Mouse (Mus musculus) MEL (cell line): ENCODE measurements around the gene Pstpip1. TPM values are rescaled to one million over a fixed set of nuclear protein-coding genes. Genes with fewer than 3 reads are reported as not detected.

Experiments
- DNase-seq: peaks from one replicate; pipeline ENCODE4 v3.0.0; 2011; ENCODE audit warnings: low read depth, low spot score
- H3K27ac ChIP-seq: 2 replicates; pipeline ENCODE4 v1.5.1; 2012; ENCODE audit warnings: low read depth, mild to moderate bottlenecking, control low read depth, low read length, moderate library complexity; ENCODE audit not compliant: control insufficient read depth
- H3K27me3 ChIP-seq, 2 experiments: fragments of 150-350 bp in 1 of 2; sonication (generic) in 1 of 2; 2 replicates each; pipeline ENCODE4 v1.6.1; 2012; ENCODE audit warnings: low read length in 2 of 2, mild to moderate bottlenecking in 2 of 2, improper control_type of control experiment in 1 of 2, moderate library complexity in 1 of 2; ENCODE audit not compliant: insufficient read depth in 2 of 2, control insufficient read depth in 1 of 2
- H3K36me3 ChIP-seq, 2 experiments: 2 replicates each; pipeline ENCODE4 v1.6.1; 2012 to 2014; ENCODE audit warnings: low read length in 2 of 2, improper control_type of control experiment in 1 of 2, inconsistent platforms in 1 of 2, mild to moderate bottlenecking in 1 of 2; ENCODE audit not compliant: insufficient read depth in 2 of 2, control insufficient read depth in 1 of 2
- H3K4me1 ChIP-seq, 2 experiments: fragments of 150-350 bp in 1 of 2; sonication (generic) in 1 of 2; 2 replicates each; pipeline ENCODE4 v1.6.1; 2012; ENCODE audit warnings: low read length in 2 of 2, improper control_type of control experiment in 1 of 2, mild to moderate bottlenecking in 1 of 2; ENCODE audit not compliant: insufficient read depth in 2 of 2, control insufficient read depth in 1 of 2
- H3K4me3 ChIP-seq, 2 experiments: fragments of 150-350 bp in 1 of 2; sonication (generic) in 1 of 2; 2 replicates each; pipeline ENCODE4 v1.5.1; 2012; ENCODE audit warnings: low read depth in 2 of 2, low read length in 2 of 2, mild to moderate bottlenecking in 2 of 2, moderate library complexity in 2 of 2, control low read depth in 1 of 2, improper control_type of control experiment in 1 of 2; ENCODE audit not compliant: control insufficient read depth in 1 of 2, insufficient read depth in 1 of 2
- H3K79me2 ChIP-seq: 2 replicates; pipeline ENCODE4 v1.6.1; 2012; ENCODE audit warnings: mild to moderate bottlenecking, low read length, moderate library complexity; ENCODE audit not compliant: control insufficient read depth, poor library complexity, insufficient read depth
- H3K9ac ChIP-seq: 2 replicates; pipeline ENCODE4 v1.6.1; 2012; ENCODE audit warnings: low read depth, mild to moderate bottlenecking, control low read depth, low read length, moderate library complexity; ENCODE audit not compliant: control insufficient read depth, poor library complexity, severe bottlenecking
- H3K9me3 ChIP-seq: fragments of 150-350 bp; sonication (generic); replicated peaks from 2 replicates; pipeline ENCODE4 v1.6.1; 2012; ENCODE audit warnings: mild to moderate bottlenecking, low read length, improper control_type of control experiment, moderate library complexity; ENCODE audit not compliant: insufficient read depth
- CTCF ChIP-seq, 3 experiments: IDR thresholded peaks in 2 of 3; conservative IDR thresholded peaks in 1 of 3; 2 replicates each; pipeline ENCODE4 v1.5.1; 2011 to 2012; ENCODE audit warnings: low read length in 3 of 3, low read depth in 2 of 3, mild to moderate bottlenecking in 2 of 3, improper control_type of control experiment in 1 of 3, inconsistent platforms in 1 of 3, mixed read lengths in 1 of 3, moderate library complexity in 1 of 3; ENCODE audit not compliant: control insufficient read depth in 1 of 3, insufficient read depth in 1 of 3, poor library complexity in 1 of 3, severe bottlenecking in 1 of 3
- EP300 ChIP-seq, 2 experiments: IDR thresholded peaks; 2 replicates each; pipeline ENCODE4 v1.6.1; 2011; ENCODE audit warnings: improper control_type of control experiment in 2 of 2, low read length in 2 of 2, low read depth in 1 of 2, mild to moderate bottlenecking in 1 of 2
- GABPA ChIP-seq: IDR thresholded peaks from 2 replicates; pipeline ENCODE4 v1.6.1; 2012; ENCODE audit warnings: low read depth, mild to moderate bottlenecking, inconsistent platforms, low read length, improper control_type of control experiment, moderate library complexity
- GATA1 ChIP-seq: IDR thresholded peaks from 2 replicates; pipeline ENCODE4 v1.6.1; 2011; ENCODE audit warnings: low read depth, low read length, improper control_type of control experiment
- HCFC1 ChIP-seq: IDR thresholded peaks from 2 replicates; pipeline ENCODE4 v1.6.1; 2012; ENCODE audit warnings: low read depth, mild to moderate bottlenecking, inconsistent platforms, low read length, improper control_type of control experiment, moderate library complexity
- MAX ChIP-seq: IDR thresholded peaks from 2 replicates; pipeline ENCODE4 v1.6.1; 2011; ENCODE audit warnings: low read length, improper control_type of control experiment
- MEF2A ChIP-seq: IDR thresholded peaks from 2 replicates; pipeline ENCODE4 v1.6.1; 2014; ENCODE audit warnings: low read depth, mild to moderate bottlenecking, inconsistent platforms, low read length, improper control_type of control experiment; ENCODE audit not compliant: poor library complexity, insufficient replicate concordance, severe bottlenecking; ENCODE audit errors: extremely low read depth
- MYC ChIP-seq: IDR thresholded peaks from 2 replicates; pipeline ENCODE4 v1.6.1; 2011; ENCODE audit warnings: low read depth, mild to moderate bottlenecking, low read length, improper control_type of control experiment, moderate library complexity
- NRF1 ChIP-seq: IDR thresholded peaks from 2 replicates; pipeline ENCODE4 v1.6.1; 2014; ENCODE audit warnings: low read depth, mild to moderate bottlenecking, inconsistent platforms, low read length, improper control_type of control experiment, moderate library complexity; ENCODE audit not compliant: poor library complexity, insufficient read depth, severe bottlenecking
- POLR2AphosphoS5 ChIP-seq: IDR thresholded peaks from 2 replicates; pipeline ENCODE4 v1.6.1; 2012; ENCODE audit warnings: low read depth, borderline replicate concordance, mild to moderate bottlenecking, inconsistent platforms, low read length, moderate library complexity, mixed read lengths
- RAD21 ChIP-seq: IDR thresholded peaks from 2 replicates; pipeline ENCODE4 v1.6.1; 2011; ENCODE audit warnings: mild to moderate bottlenecking, low read depth, low read length, improper control_type of control experiment
- SMC3 ChIP-seq: IDR thresholded peaks from 2 replicates; pipeline ENCODE4 v1.6.1; 2011; ENCODE audit warnings: low read depth, low read length, improper control_type of control experiment
- TCF12 ChIP-seq: IDR thresholded peaks from 2 replicates; pipeline ENCODE4 v1.6.1; 2014; ENCODE audit warnings: low read depth, mild to moderate bottlenecking, inconsistent platforms, low read length, improper control_type of control experiment, moderate library complexity
- USF2 ChIP-seq, 2 experiments: IDR thresholded peaks; 2 replicates each; pipeline ENCODE4 v1.6.1; 2011 to 2012; ENCODE audit warnings: improper control_type of control experiment in 2 of 2, low read length in 2 of 2, borderline replicate concordance in 1 of 2, inconsistent platforms in 1 of 2, low read depth in 1 of 2, mild to moderate bottlenecking in 1 of 2; ENCODE audit not compliant: insufficient read depth in 1 of 2
- ZC3H11A ChIP-seq: IDR thresholded peaks from 2 replicates; pipeline ENCODE4 v1.6.1; 2012; ENCODE audit warnings: low read depth, mild to moderate bottlenecking, inconsistent platforms, low read length, improper control_type of control experiment
- ZNF384 ChIP-seq: IDR thresholded peaks from 2 replicates; pipeline ENCODE4 v1.6.1; 2012; ENCODE audit warnings: low read depth, mild to moderate bottlenecking, inconsistent platforms, low read length, improper control_type of control experiment
- polyA plus RNA-seq, 2 experiments: library from polyadenylated mRNA; stranded (reverse) in 1 of 2; unstranded in 1 of 2; fragments of >175 nt in 1 of 2; fragments of >200 nt in 1 of 2; gene quantifications; 2 replicates each; pipeline versions ENCODE4 v1.2.1 to v1.2.4; 2012; ENCODE audit warnings: low replicate concordance in 2 of 2, low read depth in 1 of 2; ENCODE audit not compliant: insufficient read length in 2 of 2, insufficient read depth in 1 of 2, missing spikeins in 1 of 2
- total RNA-seq: library from RNA; depleted of rRNA; stranded (reverse); fragments of 300-350 nt; gene quantifications from 2 replicates; pipeline ENCODE4 v1.2.3, GENCODE M21; 2012

The Pstpip1 gene
- total and polyA plus RNA-seq, 3 experiments: 0.04 to 0.22 TPM; not detected in 1

- no peaks in the 10 kb centered on the region for H3K36me3 ChIP-seq
- no peaks in the 10 kb centered on the region for H3K79me2 ChIP-seq
- DNase-seq: no peak
- H3K9me3 ChIP-seq: no peaks in the 10 kb centered on the region
- TF ChIP-seq HCFC1 (no peak), GABPA (no peak), MEF2A (no peak), RAD21 (no peak), NRF1 (no peak), EP300 (IDR thresholded peaks at IDR 0.05; ENCODE audit: low read depth in 1 of 2, low read length in 2 of 2) (no peak), ZNF384 (no peak), POLR2AphosphoS5 (no peak), GATA1 (no peak), MYC (no peak), TCF12 (no peak), USF2 (IDR thresholded peaks at IDR 0.05; ENCODE audit: borderline replicate concordance in 1 of 2, insufficient read depth in 1 of 2, low read depth in 1 of 2, low read length in 2 of 2) (no peak)
- H3K4me3 ChIP-seq: no peak overlapping the region
- peaks cover 0 to 3% of the 10 kb centered on the region in 2 experiments; a peak in 1 of 4 replicates for H3K4me1 ChIP-seq
- no peak overlapping the region for H3K9ac ChIP-seq
- H3K27ac ChIP-seq: no peak overlapping the region
- H3K27me3 ChIP-seq: no peaks in the 10 kb centered on the region
These were observed 14.9 kb upstream of the Pstpip1 start for GRCm38 (mm10) chr9:56074863-56075262.

- Histone ChIP-seq H3K9ac (no peak overlapping the region), H3K79me2 (no peaks in the 10 kb centered on the region), H3K27me3 (no peaks in the 10 kb centered on the region), H3K9me3 (no peaks in the 10 kb centered on the region), H3K27ac (no peak overlapping the region), H3K4me3 (no peak overlapping the region)
- DNase-seq: peak; percentile 83
- TF ChIP-seq ZC3H11A: 0 out of 2 replicates have a peak, but pooled peaks have one; percentile 13
- peak; percentile 50 for TF ChIP-seq RAD21
- TF ChIP-seq MAX: no peak
- TF ChIP-seq SMC3: peak; percentile 41
- TF ChIP-seq CTCF (IDR thresholded peaks at IDR 0.05 in 2 of 3, conservative IDR thresholded peaks at IDR 0.05 in 1 of 3; ENCODE audit: control insufficient read depth in 1 of 3, insufficient read depth in 1 of 3, low read depth in 2 of 3, low read length in 3 of 3, poor library complexity in 1 of 3, severe bottlenecking in 1 of 3): peak; percentile 78 to 82 (median 82)
- TF ChIP-seq POLR2AphosphoS5: no peak
- TF ChIP-seq, all 39 proteins: peak for 4
- H3K36me3 ChIP-seq: no peaks in the 10 kb centered on the region
- H3K4me1 ChIP-seq: peaks cover 0 to 3% of the 10 kb centered on the region in 2 experiments; a peak in 1 of 4 replicates
These were observed 14.5 kb upstream of the Pstpip1 start for GRCm38 (mm10) chr9:56075264-56075663.
